Mouse (Mus musculus): ENCODE data around the gene Ssr1. TPM values are rescaled to one million over a fixed set of nuclear protein-coding genes. Genes with fewer than 3 reads are reported as not detected.

Ssr1 gene
- polyA plus RNA-seq, 1 experiment from 2014 or later: 116 TPM

DNA sequence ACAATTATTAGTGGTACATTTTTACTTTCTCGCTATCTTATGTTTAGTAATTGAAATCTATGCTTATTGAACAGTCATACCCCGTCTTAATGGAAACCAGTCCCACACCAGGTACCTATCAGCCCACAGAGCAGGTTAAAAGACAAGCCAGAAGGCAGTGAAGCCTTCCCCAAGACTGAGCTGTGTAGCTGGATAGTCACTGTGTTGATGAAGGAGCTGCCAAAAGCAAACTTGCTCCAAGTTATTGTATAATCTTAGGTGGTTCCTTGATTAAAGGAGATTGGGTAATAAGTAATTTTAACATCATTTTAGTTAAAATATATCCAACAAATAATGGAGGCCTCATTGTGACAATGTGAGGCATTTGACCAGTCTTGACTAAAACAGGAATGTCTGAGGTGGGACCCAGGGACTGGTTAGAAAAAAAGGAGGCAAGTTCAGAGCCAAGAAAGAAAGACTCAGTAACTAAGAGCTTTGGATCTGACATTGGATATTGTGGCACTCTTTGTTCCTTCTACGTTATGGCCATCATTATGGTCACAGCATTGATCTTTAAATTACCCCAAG lies 74.2 kb downstream of the Ssr1 start:
- Histone ChIP-seq H3K4me3 (no peak overlapping the region), H3K4me1 (peaks cover 18% of the 10 kb centered on the region), H3K27me3 (ENCODE audit: low read depth, poor library complexity, severe bottlenecking) (no peaks in the 10 kb centered on the region), H3K36me3 (peaks cover 25% of the 10 kb centered on the region), H3K27ac (replicated peaks) (no peak overlapping the region), H3K9me3 (replicated peaks) (no peaks in the 10 kb centered on the region)
- WGBS: 94% methylated on average over 3 of the region's 3 CpGs
- no peak for DNase-seq (ENCODE audit: low spot score)

DNA sequence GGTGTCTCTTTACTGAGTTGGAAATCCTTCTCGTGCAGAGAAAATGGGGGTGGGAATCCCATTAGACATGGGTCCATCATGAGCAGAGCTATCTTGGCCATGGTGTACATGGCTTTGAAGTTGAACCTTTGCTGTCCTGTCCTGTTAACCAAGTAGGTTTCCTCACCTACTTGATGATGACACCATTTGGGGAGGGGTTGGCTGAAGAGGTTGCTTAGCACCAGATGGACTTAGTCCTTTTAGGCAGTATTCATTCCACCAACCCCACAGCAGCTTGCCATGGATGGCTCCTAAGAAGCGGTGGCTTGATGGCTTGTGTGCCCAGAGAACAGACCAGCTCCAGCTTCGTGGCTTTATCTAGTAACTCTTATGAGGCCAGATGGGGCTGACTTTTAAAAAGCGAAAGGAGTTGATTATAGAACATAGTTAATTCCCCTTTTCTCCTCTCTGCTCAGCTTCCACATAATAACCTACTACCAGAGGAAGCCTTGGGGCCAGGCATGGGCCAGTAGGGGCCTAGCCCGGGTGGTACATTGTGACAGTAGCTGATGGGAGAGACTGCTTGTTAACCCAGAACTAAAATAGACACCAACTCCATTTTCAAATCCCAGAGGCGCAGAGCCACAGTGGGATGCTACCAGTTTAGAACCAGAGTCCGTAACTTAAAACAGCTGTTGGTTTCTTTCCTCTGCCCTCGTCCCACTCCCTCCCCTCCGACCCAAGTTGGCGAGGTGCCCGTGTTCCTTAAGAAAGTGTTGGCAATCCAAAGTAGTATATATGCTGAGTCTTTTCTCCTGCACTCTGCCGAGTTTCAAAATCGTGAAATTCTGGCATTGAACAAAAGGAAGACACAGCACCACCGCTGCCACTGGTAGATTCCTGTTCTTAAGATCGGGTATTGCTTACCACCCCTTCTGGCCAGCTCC lies 75.4 kb downstream of the Ssr1 start:
- Histone ChIP-seq H3K27me3 (ENCODE audit: low read depth, poor library complexity, severe bottlenecking) (no peaks in the 10 kb centered on the region), H3K4me3 (no peak overlapping the region), H3K4me1 (peaks cover 30% of the 10 kb centered on the region), H3K27ac (replicated peaks) (no peak overlapping the region), H3K36me3 (peaks cover 25% of the 10 kb centered on the region), H3K9me3 (replicated peaks) (no peaks in the 10 kb centered on the region)
- DNase-seq (ENCODE audit: low spot score): no peak
- 92% methylated on average over 15 of the region's 15 CpGs for WGBS

Other genes with a start within 250 kb of the Ssr1 start
- 4.5 and 4.8 TPM in 2 replicates for gene Rreb1, start 215.8 kb downstream of the Ssr1 start, polyA plus RNA-seq (2016; fragmentation: Nextera tagmentation; extraction: Ambion mirVana)
- 50.8 and 53.6 TPM in 2 replicates for gene Riok1, start 42.8 kb upstream of the Ssr1 start, polyA plus RNA-seq (2016; fragmentation: Nextera tagmentation; extraction: Ambion mirVana)
- gene Cage1, start 42.9 kb upstream of the Ssr1 start, polyA plus RNA-seq (2016; fragmentation: Nextera tagmentation; extraction: Ambion mirVana): 0.63 and 0.97 TPM in 2 replicates
- gene Dsp, start 157.1 kb upstream of the Ssr1 start, polyA plus RNA-seq (2016; fragmentation: Nextera tagmentation; extraction: Ambion mirVana): 0.45 and 0.73 TPM in 2 replicates
- gene Snrnp48, start 210.7 kb upstream of the Ssr1 start, polyA plus RNA-seq (2016; fragmentation: Nextera tagmentation; extraction: Ambion mirVana): 34.2 and 34.8 TPM in 2 replicates

Data from midbrain, embryonic 10.5 days (tissue).